Mouse (Mus musculus) midbrain, postnatal 0 days (tissue): ENCODE measurements at regions not wholly inside any gene's neighbourhood (a gene's known extent, or its start where the extent isn't known, plus 50 kb on each side); places are given as distances from the start of the nearest gene placed in this dataset.

ENCODE experiments used
- ATAC-seq: fragments of 200-750 bp; cut with Nextera tagmentation; 2 replicates; pipeline ENCODE4 v1.8.0; 2017; ENCODE audit warnings: moderate number of reproducible peaks, mild to moderate bottlenecking, moderate TSS enrichment, moderate library complexity; ENCODE audit not compliant: low FRiP score
- DNase-seq: peaks from one replicate; pipeline ENCODE4 v3.0.0-alpha.2; 2015; ENCODE audit warnings: low spot score
- H3K27ac ChIP-seq: fragments of 300-500 bp; sonication (generic); 2 replicates; pipeline ENCODE4 v1.5.1; 2014; ENCODE audit warnings: low read depth, mild to moderate bottlenecking, low read length, mixed read lengths
- H3K27me3 ChIP-seq: fragments of 300-500 bp; sonication (generic); 2 replicates; pipeline ENCODE4 v1.6.1; 2014; ENCODE audit warnings: low read length, control low read depth, mixed read lengths; ENCODE audit not compliant: insufficient read depth
- H3K36me3 ChIP-seq: fragments of 300-500 bp; sonication (generic); 2 replicates; pipeline ENCODE4 v1.6.1; 2014; ENCODE audit warnings: low read length, control low read depth, mixed read lengths; ENCODE audit not compliant: insufficient read depth
- H3K4me1 ChIP-seq: fragments of 300-500 bp; sonication (generic); 2 replicates; pipeline ENCODE4 v1.6.1; 2014; ENCODE audit warnings: mild to moderate bottlenecking, control low read depth, antibody characterized with exemption, low read length, mixed read lengths; ENCODE audit not compliant: insufficient read depth
- H3K4me2 ChIP-seq: fragments of 300-500 bp; sonication (generic); 2 replicates; pipeline ENCODE4 v1.6.1; 2014; ENCODE audit warnings: low read depth, mild to moderate bottlenecking, low read length, mixed read lengths; ENCODE audit not compliant: poor library complexity, severe bottlenecking
- H3K4me3 ChIP-seq: fragments of 300-500 bp; sonication (generic); 2 replicates; pipeline ENCODE4 v1.5.1; 2014; ENCODE audit warnings: low read depth, mild to moderate bottlenecking, low read length, moderate library complexity
- H3K9ac ChIP-seq: fragments of 300-500 bp; sonication (generic); replicated peaks from 2 replicates; pipeline ENCODE4 v1.6.1; 2014; ENCODE audit warnings: mild to moderate bottlenecking, low read length, moderate library complexity, mixed read lengths; ENCODE audit not compliant: poor library complexity, severe bottlenecking
- H3K9me3 ChIP-seq: fragments of 300-500 bp; sonication (generic); 2 replicates; pipeline ENCODE4 v1.6.1; 2016; ENCODE audit warnings: low read length, control low read depth
- CTCF ChIP-seq: IDR thresholded peaks from 2 replicates; pipeline ENCODE4 v1.5.1; 2016; ENCODE audit warnings: antibody characterized with exemption, mild to moderate bottlenecking
- WGBS: fragments of 180-500 bp; shearing (Covaris S2); extraction: QIAGEN DNeasy Blood & Tissue Kit; methylation state at CpG from one replicate; pipeline ENCODE4 v1.1.7; 2014; 5-methylcytosine and 5-hydroxymethylcytosine counted together

DNA sequence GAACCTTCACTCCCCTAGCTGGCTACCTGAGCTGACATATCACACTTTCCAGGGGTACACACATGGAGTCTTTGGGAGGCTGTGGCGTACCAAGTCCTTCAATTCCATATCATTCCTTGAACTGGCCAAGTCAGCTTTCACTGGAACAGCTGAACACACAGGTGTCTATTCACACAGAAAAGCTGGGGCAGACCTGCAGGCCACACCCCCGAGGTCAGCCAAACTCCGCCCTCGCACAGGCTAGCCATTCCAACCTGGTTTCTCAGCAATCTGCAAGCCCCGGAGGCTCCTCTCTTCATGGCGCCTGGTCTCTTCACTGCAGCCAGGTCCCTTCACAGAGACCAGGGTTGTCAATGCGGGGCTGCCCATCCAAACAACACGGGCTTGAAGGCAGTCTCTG is 160.5 kb downstream of the Rybp start:
- H3K4me2 ChIP-seq, result no peak overlapping the region
- no peak overlapping the region for H3K27ac ChIP-seq
- no peak overlapping the region for H3K4me3 ChIP-seq
- no peak for DNase-seq
- no peaks in the 10 kb centered on the region; the same call in 1 of the 2 replicates for H3K27me3 ChIP-seq
- H3K9ac ChIP-seq, result no peak overlapping the region
- no peak for ATAC-seq
- 0 out of 2 replicates have a peak, but pooled peaks cover 4% of the 10 kb centered on the region for H3K4me1 ChIP-seq
- TF ChIP-seq CTCF, result no peak
- no peaks in the 10 kb centered on the region for H3K36me3 ChIP-seq
- H3K9me3 ChIP-seq, result no peaks in the 10 kb centered on the region
- 52% methylated on average over 8 of the region's 8 CpGs for WGBS

DNA sequence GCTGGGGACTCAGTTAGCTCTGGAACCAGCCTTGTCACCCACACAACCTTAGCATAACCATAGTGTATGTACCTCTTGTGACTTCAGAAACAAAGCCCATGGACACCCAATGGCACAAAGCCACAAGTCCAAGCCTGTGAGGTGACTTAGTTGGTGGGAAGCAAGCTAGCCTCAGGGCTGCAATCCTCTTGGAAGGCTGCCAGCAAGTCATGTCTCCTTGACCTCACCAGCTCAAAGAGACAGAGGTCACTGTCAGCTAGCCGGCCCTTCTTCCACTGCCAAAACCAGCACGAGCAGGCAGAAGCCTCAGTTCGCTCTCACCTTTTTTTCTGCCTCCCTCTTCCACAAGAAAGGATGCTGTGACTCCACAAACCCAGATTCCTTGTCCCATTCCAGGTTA is 161.0 kb downstream of the Rybp start:
- Histone ChIP-seq H3K4me1 (0 out of 2 replicates have a peak, but pooled peaks cover 4% of the 10 kb centered on the region), H3K27ac (no peak overlapping the region), H3K9ac (no peak overlapping the region), H3K27me3 (no peaks in the 10 kb centered on the region; the same call in 1 of the 2 replicates), H3K9me3 (no peaks in the 10 kb centered on the region), H3K4me2 (no peak overlapping the region), H3K36me3 (no peaks in the 10 kb centered on the region), H3K4me3 (no peak overlapping the region)
- WGBS, result 72% methylated on average over 3 of the region's 3 CpGs
- no peak for TF ChIP-seq CTCF
- ATAC-seq, result no peak
- DNase-seq, result no peak

DNA sequence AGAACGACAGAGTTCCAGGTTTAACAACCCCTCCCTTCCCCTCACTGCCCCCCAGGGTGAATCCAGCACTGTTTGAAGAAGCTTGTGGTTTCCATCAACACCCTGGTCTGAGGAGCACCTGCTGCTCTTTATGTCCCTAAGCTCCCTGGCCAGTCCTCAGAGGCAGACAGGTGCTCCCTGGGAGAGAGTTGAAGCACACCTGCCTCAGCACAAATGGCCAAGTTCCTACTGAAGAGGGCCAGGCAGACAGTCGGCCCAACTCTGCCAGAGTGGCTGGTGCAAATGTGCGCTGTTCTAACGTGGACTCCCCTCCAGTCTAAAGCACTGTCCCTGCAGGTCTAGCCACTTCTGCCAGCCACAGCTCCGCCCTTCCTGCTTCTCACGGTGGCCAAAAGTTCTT is 166.0 kb downstream of the Rybp start:
- Histone ChIP-seq H3K4me3 (no peak overlapping the region), H3K9me3 (no peaks in the 10 kb centered on the region), H3K27ac (no peak overlapping the region), H3K4me1 (no peaks in the 10 kb centered on the region), H3K36me3 (no peaks in the 10 kb centered on the region), H3K4me2 (no peak overlapping the region), H3K9ac (no peak overlapping the region), H3K27me3 (no peaks in the 10 kb centered on the region; the same call in 1 of the 2 replicates)
- 63% methylated on average over 6 of the region's 6 CpGs for WGBS
- no peak for ATAC-seq
- TF ChIP-seq CTCF, result no peak
- DNase-seq, result no peak

DNA sequence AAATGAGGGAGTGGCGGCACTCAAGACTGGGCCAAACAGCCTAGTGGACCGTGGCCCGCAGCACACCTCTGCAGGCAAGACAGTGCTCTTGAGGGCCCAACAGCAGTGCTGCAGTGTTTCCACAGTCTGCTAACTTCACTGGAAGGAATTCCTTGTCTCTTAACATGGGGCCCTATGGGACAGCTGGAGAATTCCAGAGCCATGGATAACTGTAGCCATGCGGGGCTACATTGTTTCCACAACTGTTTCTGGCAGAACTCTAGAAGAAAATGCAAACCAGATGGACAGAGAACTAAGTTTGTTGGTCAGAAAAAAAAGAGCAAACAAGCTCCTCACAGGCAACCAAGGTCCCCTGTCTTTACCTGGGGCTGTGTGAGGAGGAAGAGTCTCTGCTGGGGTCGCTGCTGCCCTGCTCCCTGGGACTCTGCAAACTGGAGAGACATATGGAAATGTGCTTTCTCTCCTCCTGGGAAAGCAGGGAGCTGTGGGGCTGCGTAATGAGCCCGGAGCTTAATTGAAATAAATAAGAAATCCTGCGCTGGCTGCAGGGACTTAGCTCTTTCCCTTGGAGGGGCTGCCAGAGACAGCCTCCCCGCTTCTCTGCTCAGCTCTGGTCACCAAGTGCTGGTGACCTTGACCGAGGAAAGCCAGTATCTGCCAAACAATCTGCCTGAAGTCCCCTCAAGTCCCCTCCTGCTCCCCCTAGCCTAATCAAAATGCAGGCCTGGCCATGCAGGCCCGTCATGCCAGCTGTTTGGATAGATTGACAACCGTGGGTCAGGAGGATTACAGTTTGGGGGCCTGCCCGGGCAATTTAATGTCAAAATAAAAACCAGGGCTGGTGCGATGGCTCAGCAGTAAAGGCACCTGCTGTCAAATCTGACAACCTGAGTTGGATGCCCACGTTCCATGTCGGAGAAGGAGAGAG is 167.0 kb downstream of the Rybp start:
- ATAC-seq (no peak), DNase-seq (no peak)
- Histone ChIP-seq H3K36me3 (no peaks in the 10 kb centered on the region), H3K4me3 (no peak overlapping the region), H3K27me3 (no peaks in the 10 kb centered on the region; the same call in 1 of the 2 replicates), H3K9ac (no peak overlapping the region), H3K27ac (no peak overlapping the region), H3K4me1 (no peaks in the 10 kb centered on the region), H3K4me2 (no peak overlapping the region), H3K9me3 (no peaks in the 10 kb centered on the region)
- WGBS, result 47% methylated on average over 16 of the region's 16 CpGs
- TF ChIP-seq CTCF, result no peak

DNA sequence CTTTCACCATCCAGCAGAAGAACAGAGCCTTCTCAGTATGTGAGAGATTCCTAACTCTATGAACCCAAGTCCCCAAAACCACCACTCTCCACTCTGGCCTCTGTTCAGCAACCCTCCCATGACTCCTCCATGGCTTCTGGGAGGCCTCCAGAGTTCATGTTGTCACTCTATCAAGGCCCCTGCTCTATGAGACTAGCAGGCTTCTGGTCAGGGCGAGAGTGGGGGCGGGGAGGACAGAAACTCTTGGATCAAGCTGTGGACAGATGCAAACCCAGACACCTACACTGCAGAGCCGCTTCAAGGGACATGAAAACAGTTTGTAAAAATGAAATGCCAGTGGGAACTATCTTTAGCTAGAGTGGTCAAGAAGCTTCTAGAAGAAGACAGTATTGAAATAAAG is 170.2 kb downstream of the Rybp start:
- Histone ChIP-seq H3K4me2 (no peak overlapping the region), H3K27me3 (no peaks in the 10 kb centered on the region; the same call in 1 of the 2 replicates), H3K9ac (no peak overlapping the region), H3K9me3 (no peaks in the 10 kb centered on the region), H3K4me1 (no peaks in the 10 kb centered on the region; the same call in 1 of the 2 replicates), H3K27ac (no peak overlapping the region), H3K36me3 (no peaks in the 10 kb centered on the region), H3K4me3 (no peak overlapping the region)
- DNase-seq (no peak), ATAC-seq (no peak)
- 93% methylated on average over 3 of the region's 3 CpGs for WGBS
- TF ChIP-seq CTCF, result no peak

DNA sequence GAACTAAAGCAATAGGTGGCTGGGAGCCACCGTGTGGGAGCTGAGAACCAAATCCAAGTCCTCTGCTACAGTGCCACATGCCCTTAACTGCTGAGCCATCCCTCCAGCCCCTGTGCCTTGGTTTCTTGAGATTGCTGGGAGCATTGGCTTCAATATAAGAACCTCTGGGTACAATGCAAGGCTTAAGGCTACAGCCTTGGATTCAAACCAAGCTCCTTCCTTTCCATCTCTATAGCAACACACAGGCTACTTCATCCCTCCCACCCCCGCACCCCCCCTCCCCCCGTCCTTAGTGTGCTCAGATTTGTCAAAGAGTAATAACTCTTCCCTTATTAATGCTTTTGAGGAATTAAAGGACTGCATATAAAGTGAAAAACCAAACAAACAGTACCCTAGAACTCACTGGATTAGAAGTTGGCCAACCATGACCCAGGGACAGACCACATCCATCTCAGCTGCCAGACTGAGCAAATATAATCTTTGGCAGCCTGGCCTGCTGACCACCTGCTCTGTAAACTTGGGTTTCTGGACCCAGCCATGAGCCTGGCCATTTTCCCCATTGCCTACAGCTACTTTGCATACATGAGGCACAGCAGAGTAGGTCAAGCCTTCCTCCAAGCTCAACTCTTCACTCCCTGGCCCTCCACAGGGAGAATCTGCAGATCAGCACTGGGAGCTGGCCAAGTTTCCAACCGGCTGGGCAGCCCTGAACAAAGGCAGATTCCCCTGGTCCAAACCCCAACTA is 173.7 kb downstream of the Rybp start:
- TF ChIP-seq CTCF, result no peak
- DNase-seq (peak; percentile 54), ATAC-seq (no peak)
- WGBS, result 52% methylated on average over 4 of the region's 4 CpGs
- Histone ChIP-seq H3K27ac (no peak overlapping the region), H3K36me3 (no peaks in the 10 kb centered on the region), H3K4me3 (no peak overlapping the region), H3K4me1 (no peaks in the 10 kb centered on the region; the same call in 1 of the 2 replicates), H3K4me2 (no peak overlapping the region), H3K9ac (no peak overlapping the region), H3K27me3 (no peaks in the 10 kb centered on the region), H3K9me3 (no peaks in the 10 kb centered on the region)
